Mouse (Mus musculus): ENCODE measurements at regions not wholly inside any gene's neighbourhood (a gene's known extent, or its start where the extent isn't known, plus 50 kb on each side); places are given as distances from the start of the nearest gene placed in this dataset.
"Not testable (repeated sequence)": the region's sequence is repeated elsewhere in the genome, so short reads cannot be mapped to it uniquely, and the experiment has no call there.

DNA sequence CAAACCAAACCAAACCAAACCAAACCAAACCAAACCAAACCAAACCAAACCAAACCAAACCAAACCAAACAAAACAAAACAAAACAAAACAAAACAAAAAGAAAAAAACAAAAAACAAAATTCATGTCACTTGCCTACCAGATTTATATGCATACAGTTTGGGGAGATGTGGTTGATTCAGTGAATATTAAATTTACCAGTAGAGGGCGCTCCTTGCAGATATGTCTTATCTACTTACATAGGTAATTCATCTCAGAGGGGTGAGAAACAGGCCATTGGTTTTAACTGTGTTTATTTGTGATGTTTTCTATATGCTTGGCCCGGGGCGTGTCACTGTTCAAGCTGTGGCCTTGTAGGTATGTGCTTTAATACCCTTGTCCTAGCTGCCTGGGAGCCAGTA, 133.2 kb upstream of the Zfp808 start:
- not testable (repeated sequence) for TF ChIP-seq EP300 (IDR thresholded peaks at IDR 0.05; ENCODE audit: low read depth)
- 0 out of 2 replicates have a peak, but pooled peaks have one; percentile 15 for TF ChIP-seq CTCF (IDR thresholded peaks at IDR 0.05; ENCODE audit: low read depth)
